Mouse (Mus musculus): Measurements from ENCODE around the gene Specc1l. TPM values are rescaled to one million over a fixed set of nuclear protein-coding genes. Genes with fewer than 3 reads are reported as not detected.

Specc1l gene
- polyA plus RNA-seq, 1 experiment: 23.1 TPM

- H3K4me3 ChIP-seq (ENCODE audit: insufficient read depth, low read length): no peak overlapping the region
- H3K4me1 ChIP-seq (ENCODE audit: control insufficient read depth, insufficient read depth, low read length): peaks cover 2% of the 10 kb centered on the region; the same call in 1 of the 2 replicates
- no peak overlapping the region for H3K27ac ChIP-seq (ENCODE audit: insufficient read depth, low read length)
- TF ChIP-seq CTCF (IDR thresholded peaks at IDR 0.05; ENCODE audit: extremely low read depth, insufficient read depth, low read length) (no peak), POLR2A (IDR thresholded peaks at IDR 0.05; ENCODE audit: extremely low read depth, insufficient read depth, low read length) (no peak)
Measured at GRCm38 (mm10) chr10:75303324-75304048, 91.6 kb downstream of the Specc1l start.

DNA sequence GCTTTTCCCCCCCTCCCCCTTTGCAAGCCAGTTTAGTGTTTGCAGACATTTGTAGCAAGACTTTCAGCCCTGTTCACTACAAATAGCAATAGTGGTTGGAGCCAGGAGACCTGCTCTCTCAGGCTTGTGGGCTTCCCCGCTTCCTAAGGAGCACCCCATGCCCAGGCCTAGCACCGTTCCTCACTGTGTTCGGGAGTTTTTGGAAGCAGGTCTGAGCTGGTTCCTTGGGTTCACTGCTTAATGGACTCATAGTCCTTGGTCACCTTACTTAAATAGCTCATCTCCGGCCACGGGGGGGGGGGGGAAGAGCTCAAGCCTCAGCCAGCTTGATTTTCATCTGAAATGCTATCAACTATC, 92.2 kb downstream of the Specc1l start:
- H3K27ac ChIP-seq (ENCODE audit: insufficient read depth, low read length): no peak overlapping the region
- no peak for TF ChIP-seq CTCF (IDR thresholded peaks at IDR 0.05; ENCODE audit: extremely low read depth, insufficient read depth, low read length)
- TF ChIP-seq POLR2A (IDR thresholded peaks at IDR 0.05; ENCODE audit: extremely low read depth, insufficient read depth, low read length): no peak
- no peak overlapping the region for H3K4me3 ChIP-seq (ENCODE audit: insufficient read depth, low read length)
- H3K4me1 ChIP-seq (ENCODE audit: control insufficient read depth, insufficient read depth, low read length): peaks cover 2% of the 10 kb centered on the region; the same call in 1 of the 2 replicates

GRCm38 (mm10) chr10:75304413-75304812, 92.5 kb downstream of the Specc1l start:
- H3K27ac ChIP-seq (ENCODE audit: insufficient read depth, low read length): no peak overlapping the region
- no peak for TF ChIP-seq POLR2A (IDR thresholded peaks at IDR 0.05; ENCODE audit: extremely low read depth, insufficient read depth, low read length)
- no peak for TF ChIP-seq CTCF (IDR thresholded peaks at IDR 0.05; ENCODE audit: extremely low read depth, insufficient read depth, low read length)
- peaks cover 2% of the 10 kb centered on the region; the same call in 1 of the 2 replicates for H3K4me1 ChIP-seq (ENCODE audit: control insufficient read depth, insufficient read depth, low read length)
- H3K4me3 ChIP-seq (ENCODE audit: insufficient read depth, low read length): no peak overlapping the region

DNA sequence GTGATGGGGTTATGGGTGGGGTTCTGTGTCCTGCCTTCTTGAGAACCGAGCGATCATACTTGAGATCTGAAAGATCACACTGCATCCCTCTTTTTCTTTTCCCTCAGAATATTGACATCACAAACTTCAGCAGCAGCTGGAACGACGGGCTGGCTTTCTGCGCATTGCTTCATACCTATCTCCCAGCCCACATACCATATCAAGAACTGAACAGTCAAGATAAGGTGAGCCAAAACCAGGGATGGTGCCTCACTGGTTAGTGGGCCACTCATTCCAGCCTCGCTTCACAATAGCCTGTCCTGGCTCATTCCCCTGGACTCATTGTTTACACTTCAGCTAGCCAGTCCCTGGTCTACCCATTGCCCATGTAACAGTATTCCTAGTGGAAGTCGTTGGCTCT, 95.3 kb downstream of the Specc1l start:
- Histone ChIP-seq H3K4me1 (ENCODE audit: control insufficient read depth, insufficient read depth, low read length) (peaks cover 2% of the 10 kb centered on the region; the same call in 1 of the 2 replicates), H3K4me3 (ENCODE audit: insufficient read depth, low read length) (no peak overlapping the region), H3K27ac (ENCODE audit: insufficient read depth, low read length) (no peak overlapping the region)
- TF ChIP-seq CTCF (IDR thresholded peaks at IDR 0.05; ENCODE audit: extremely low read depth, insufficient read depth, low read length) (no peak), POLR2A (IDR thresholded peaks at IDR 0.05; ENCODE audit: extremely low read depth, insufficient read depth, low read length) (no peak)

GRCm38 (mm10) chr10:75312361-75312760, 100.5 kb downstream of the Specc1l start:
- Histone ChIP-seq H3K27ac (ENCODE audit: insufficient read depth, low read length) (no peak overlapping the region), H3K4me3 (ENCODE audit: insufficient read depth, low read length) (no peak overlapping the region), H3K4me1 (ENCODE audit: control insufficient read depth, insufficient read depth, low read length) (no peaks in the 10 kb centered on the region)
- TF ChIP-seq CTCF (IDR thresholded peaks at IDR 0.05; ENCODE audit: extremely low read depth, insufficient read depth, low read length) (no peak), POLR2A (IDR thresholded peaks at IDR 0.05; ENCODE audit: extremely low read depth, insufficient read depth, low read length) (no peak)

DNA sequence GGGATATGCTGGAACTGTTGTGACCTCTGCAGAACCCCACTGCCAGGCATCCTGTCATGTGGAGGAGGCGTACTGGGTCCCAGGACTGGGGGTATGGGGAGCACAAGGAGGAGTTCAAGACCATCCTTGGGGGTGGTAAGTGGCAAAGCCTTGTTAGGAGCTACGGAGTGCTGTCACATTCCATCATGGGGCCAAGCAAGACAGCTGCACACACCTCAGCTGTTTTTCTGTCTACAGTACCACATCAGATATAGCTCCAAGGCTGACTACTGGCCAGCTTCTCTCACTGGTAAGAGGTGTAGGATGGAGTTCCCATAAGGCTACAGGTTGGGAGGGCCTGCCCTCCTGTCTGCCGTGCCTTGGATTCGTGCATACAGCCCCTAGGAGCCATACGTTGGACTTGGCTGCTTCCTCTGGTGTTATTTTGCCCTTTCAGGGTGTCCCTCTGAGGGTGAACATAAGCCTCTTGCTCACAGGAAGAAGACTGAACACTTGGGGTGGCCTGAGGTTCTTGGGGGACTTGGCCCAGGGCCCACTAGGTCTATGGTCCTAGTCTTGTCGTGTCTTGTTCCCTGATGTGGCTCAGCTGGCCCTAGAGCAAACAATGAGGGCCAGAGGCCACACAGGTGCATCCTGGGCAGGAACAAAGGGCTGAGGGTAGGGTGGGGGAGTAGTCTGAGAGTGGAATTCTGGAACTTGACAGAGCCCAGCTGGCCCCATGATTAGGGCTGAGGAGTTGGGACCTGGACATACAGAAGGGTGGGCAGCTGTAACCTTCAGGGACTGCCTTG, 102.5 kb downstream of the Specc1l start:
- no peaks in the 10 kb centered on the region for H3K4me1 ChIP-seq (ENCODE audit: control insufficient read depth, insufficient read depth, low read length)
- H3K27ac ChIP-seq (ENCODE audit: insufficient read depth, low read length): no peak overlapping the region
- TF ChIP-seq POLR2A (IDR thresholded peaks at IDR 0.05; ENCODE audit: extremely low read depth, insufficient read depth, low read length) (no peak), CTCF (IDR thresholded peaks at IDR 0.05; ENCODE audit: extremely low read depth, insufficient read depth, low read length) (no peak)

GRCm38 (mm10) chr10:75315756-75316155, 103.9 kb downstream of the Specc1l start:
- Histone ChIP-seq H3K4me1 (ENCODE audit: control insufficient read depth, insufficient read depth, low read length) (no peaks in the 10 kb centered on the region), H3K27ac (ENCODE audit: insufficient read depth, low read length) (no peak overlapping the region), H3K4me3 (ENCODE audit: insufficient read depth, low read length) (no peak overlapping the region)
- no peak for TF ChIP-seq CTCF (IDR thresholded peaks at IDR 0.05; ENCODE audit: extremely low read depth, insufficient read depth, low read length)

More for the DNA sequence above, 102.5 kb downstream of the Specc1l start:
- H3K4me3 ChIP-seq (ENCODE audit: insufficient read depth, low read length): no peak overlapping the region

DNA sequence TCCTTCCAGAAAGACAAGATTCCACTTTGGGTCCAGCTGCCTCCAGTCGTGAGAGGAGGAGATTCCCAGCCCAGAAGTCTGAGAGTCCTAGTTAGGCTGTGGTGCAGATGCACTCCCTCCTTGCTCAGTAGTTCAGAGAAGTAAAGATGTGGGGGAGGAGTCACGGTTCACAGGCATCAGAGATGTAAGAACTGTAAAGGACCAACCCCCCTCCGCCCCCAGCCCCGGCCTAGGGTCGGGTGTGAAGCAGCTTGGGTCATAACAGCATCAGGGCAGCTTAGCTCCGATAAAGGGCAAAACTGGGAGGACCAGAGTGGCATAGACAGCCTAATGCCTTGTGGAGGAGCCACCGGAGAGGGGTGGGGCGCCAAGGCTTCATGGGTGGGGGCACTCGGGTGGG, 104.6 kb downstream of the Specc1l start:
- no peak overlapping the region for H3K27ac ChIP-seq (ENCODE audit: insufficient read depth, low read length)
- H3K4me3 ChIP-seq (ENCODE audit: insufficient read depth, low read length): no peak overlapping the region
- H3K4me1 ChIP-seq (ENCODE audit: control insufficient read depth, insufficient read depth, low read length): no peaks in the 10 kb centered on the region
- no peak for TF ChIP-seq CTCF (IDR thresholded peaks at IDR 0.05; ENCODE audit: extremely low read depth, insufficient read depth, low read length)
- TF ChIP-seq POLR2A (IDR thresholded peaks at IDR 0.05; ENCODE audit: extremely low read depth, insufficient read depth, low read length): no peak

DNA sequence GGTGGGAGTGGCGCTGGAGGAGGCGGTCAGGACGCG, 104.8 kb downstream of the Specc1l start, which contains the start of gene Adora2a:
TSS of gene Adora2a (plus strand) at position 6 of the 36 bp plus-strand sequence.
- H3K4me3 ChIP-seq (ENCODE audit: insufficient read depth, low read length): peak within 1 kb of the TSS; percentile 13

More for the DNA sequence above, 104.8 kb downstream of the Specc1l start, which contains the start of gene Adora2a:
- TF ChIP-seq POLR2A (IDR thresholded peaks at IDR 0.05; ENCODE audit: extremely low read depth, insufficient read depth, low read length) (no peak), CTCF (IDR thresholded peaks at IDR 0.05; ENCODE audit: extremely low read depth, insufficient read depth, low read length) (no peak)
- Histone ChIP-seq H3K27ac (ENCODE audit: insufficient read depth, low read length) (no peak within 1 kb of the TSS; the same call in 1 of the 2 replicates), H3K4me1 (ENCODE audit: control insufficient read depth, insufficient read depth, low read length) (no peaks in the 10 kb centered on the region)

Data from cortical plate, adult 2 months (tissue).